Mouse (Mus musculus) CD4-positive, CD25-positive, alpha-beta regulatory T cell (primary cell): Measurements from ENCODE around the gene Ankfy1. TPM values are rescaled to one million over a fixed set of nuclear protein-coding genes. Genes with fewer than 3 reads are reported as not detected.

ENCODE experiments used
- polyA plus RNA-seq: library from polyadenylated mRNA; unstranded; fragments of 100-300 nt; shearing (Covaris generic); gene quantifications from one replicate; pipeline ENCODE4 v1.2.1, GENCODE M21; 2017

The Ankfy1 gene
- 51.0 TPM for polyA plus RNA-seq

GRCm38 (mm10) chr11:72689551-72690510 is at the start of gene Ankfy1:
Ankfy1 (plus strand) TSS chr11:72690006.

GRCm38 (mm10) chr11:72795455-72796295 is 105.9 kb downstream of the Ankfy1 start, which contains the start of the genes Cyb5d2 and Zzef1:
Cyb5d2 (minus strand) TSS chr11:72796142.
Zzef1 (plus strand) TSS chr11:72796226.

Other genes starting within 250 kb of the Ankfy1 start
- gene Mybbp1a, start 248.7 kb upstream of the Ankfy1 start, polyA plus RNA-seq, result 122 TPM
- not detected for gene Spns2, start 200.1 kb upstream of the Ankfy1 start, polyA plus RNA-seq
- gene Spns3, start 139.5 kb upstream of the Ankfy1 start, polyA plus RNA-seq, result 1.1 TPM
- 68.5 TPM for gene Ube2g1, start 82.7 kb upstream of the Ankfy1 start, polyA plus RNA-seq
- gene Cyb5d2, start 106.1 kb downstream of the Ankfy1 start, polyA plus RNA-seq, result 7.6 TPM
- 28.0 TPM for gene Zzef1, start 106.2 kb downstream of the Ankfy1 start, polyA plus RNA-seq